Mouse (Mus musculus) WW6 (cell line): Measurements from ENCODE around the gene Pctp.

Experiments
- DNase-seq: peaks from one replicate; pipeline ENCODE4 v3.0.0-alpha.2; 2013; ENCODE audit warnings: low read depth, low spot score

The Pctp gene

DNA sequence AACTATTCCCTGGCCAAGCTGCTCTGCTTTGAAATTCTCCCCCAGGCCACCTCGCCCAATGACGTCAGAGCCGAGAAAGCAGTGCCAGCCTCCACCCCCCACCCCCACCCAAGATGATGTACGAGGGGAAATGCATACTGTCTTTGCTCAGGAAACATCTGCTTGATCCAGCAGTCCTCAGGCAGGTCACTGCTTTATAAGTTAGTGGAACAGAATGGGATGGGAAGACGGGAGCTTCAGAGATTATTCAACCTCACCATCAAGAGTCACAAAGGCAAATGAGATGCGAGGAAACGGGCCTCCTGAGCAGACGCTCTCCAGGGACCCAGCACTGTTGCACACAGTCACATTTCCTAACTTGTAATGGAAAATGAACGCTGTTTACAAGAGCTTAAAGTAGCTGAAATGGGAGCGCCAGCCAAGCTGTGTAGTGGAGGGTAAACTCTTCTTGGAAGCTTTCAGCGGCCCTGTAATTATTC is 24.3 kb downstream of the Pctp start:
- DNase-seq: no peak

DNA sequence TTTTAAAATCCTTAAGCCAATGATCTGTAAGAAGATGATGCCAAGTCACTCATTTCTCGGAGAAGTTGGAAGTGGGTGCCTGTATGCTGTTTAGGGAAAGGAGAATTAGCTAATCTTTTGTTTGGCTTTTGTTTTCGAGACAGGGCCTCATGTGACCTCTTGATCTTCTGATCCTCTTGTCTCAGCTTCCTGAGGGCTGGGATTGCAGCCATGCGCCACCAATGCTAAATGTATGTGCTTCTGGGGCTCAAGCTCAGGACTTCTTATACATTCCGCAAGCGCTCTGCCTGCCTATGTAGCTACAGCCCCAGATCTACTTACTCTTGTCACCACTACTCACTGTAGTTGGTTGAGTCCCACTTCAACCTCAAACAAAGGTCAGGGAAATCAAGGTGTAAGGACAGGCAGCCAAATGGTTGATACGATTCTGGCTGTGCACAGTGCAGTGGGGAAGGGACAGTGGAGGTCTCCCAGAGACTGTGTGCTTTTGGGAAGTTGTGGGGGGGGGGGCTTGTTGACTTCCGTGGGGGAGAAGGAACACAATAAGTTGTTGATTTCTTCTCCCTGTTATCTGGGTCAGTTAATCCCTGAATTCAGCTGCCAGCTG is 24.8 kb downstream of the Pctp start:
- DNase-seq: no peak

DNA sequence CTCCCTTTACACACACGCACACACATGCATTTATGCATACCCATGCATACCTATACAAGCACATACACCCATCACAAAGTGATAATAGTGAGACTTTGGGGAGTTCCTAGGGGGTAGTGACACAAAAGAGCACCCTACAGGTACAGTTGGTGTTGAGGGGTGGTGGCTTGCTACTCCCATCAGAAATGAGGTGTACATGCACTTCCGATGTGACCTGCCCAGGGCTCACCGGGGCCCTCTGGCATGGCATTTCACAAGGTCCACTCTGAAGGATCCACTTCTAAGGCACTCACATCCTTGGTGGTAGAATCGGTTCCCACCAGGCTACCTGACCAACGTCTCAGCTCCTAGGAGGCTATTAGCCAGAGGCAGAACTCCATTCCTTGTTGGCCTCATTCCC is 26.3 kb downstream of the Pctp start:
- DNase-seq: no peak

DNA sequence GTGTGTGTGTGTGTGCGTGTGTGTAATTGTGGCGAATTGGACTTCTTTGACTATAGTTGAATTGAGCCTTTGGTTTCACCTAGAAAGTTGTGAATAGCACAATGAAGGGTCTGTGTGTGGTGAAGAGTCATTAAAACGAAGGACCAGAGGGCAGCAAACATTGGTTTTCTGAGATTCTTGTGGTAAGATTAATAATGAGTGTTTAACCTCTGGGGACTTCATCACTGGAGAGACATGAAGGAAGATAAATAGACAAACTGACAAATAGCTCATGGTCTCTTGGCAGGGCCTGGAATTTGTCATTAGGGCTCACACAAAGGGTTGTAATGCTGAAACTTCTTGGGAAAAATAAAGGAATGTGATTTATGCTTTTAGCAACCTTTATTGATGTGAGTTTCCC is 31.4 kb downstream of the Pctp start:
- DNase-seq: no peak

DNA sequence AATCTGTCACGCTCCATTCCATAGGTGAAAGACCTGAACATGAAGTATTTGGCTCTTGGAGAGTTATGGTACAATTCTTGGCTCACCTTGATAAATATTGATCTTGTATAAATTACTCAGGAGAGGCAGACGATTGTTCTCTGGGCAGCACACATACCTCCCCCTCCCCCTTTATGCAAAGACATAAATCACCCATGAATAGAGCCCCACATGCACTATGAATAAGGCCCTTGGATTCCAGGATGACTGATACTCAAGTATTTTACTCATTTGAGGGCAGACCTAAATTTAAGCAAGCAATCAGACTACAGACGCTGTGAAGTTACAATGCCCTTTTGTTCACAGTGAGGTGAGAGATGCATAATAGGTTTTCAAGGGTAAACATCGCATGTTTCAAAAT is 32.0 kb downstream of the Pctp start:
- no peak for DNase-seq

DNA sequence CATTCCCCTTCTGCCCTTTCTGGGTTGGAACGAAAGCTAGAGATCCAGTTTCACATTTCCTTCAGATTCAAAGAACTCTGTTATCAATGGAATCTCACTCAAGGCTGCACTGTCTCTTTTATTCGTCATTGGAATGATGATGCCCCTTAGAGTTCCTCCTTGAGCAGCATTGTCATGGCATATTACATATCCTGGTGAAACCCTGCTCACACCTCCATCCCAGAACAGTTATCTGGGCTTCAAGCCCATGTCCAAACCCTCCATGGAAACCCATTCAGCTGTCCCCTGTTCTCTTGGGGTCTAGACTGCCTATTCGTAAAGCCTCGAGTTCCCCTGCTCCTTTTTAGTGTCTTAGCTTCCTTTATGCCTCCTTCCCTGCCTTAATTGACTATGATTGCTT is 33.6 kb downstream of the Pctp start:
- DNase-seq: no peak

DNA sequence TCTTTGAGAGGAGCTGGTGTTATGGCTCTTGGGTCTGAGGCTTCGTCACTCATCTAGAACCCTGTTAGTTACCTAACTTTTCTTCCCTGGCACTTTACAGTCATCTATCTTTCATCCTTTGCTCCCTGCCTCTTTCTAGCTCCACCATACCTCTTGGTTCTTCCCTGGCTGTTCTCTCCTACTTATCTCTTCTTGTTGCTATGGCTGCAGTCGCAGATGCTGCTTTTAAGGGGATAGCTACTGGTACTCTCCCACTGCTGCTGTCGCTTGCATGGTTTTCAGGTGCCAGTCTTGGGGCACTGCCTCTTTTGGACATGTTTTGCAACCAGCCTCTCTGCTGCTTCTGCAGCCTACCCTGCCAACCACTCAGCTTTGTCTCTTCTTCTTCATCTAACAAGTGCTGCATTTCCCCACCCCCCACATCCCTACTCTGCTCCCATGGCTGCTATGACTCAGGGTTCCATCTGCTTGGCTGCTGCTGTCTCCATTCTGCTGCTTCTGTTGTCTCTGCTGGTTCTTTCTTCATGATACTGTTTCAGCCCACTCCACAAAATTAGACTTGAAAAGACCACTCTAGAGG is 51.9 kb downstream of the Pctp start:
- DNase-seq: no peak

DNA sequence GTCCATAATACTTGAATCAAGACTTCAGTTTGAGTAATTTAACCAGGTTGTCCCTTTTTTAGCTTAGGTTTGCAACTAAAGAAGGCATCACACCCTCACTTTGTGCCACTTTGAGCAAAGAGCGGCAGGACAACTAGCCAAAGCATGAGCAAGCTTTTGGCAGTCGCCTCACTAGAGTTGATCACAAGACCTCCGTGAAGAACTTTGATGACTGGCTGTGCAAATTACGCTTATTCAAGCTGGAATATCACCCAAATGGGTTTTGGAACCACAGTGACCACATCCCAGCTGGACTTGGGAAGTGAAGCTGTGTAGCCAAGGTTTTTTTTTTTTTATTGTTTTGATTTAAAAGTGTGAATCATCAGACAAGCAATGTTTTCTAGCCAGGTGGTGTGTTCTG is 54.9 kb downstream of the Pctp start:
- DNase-seq: no peak

DNA sequence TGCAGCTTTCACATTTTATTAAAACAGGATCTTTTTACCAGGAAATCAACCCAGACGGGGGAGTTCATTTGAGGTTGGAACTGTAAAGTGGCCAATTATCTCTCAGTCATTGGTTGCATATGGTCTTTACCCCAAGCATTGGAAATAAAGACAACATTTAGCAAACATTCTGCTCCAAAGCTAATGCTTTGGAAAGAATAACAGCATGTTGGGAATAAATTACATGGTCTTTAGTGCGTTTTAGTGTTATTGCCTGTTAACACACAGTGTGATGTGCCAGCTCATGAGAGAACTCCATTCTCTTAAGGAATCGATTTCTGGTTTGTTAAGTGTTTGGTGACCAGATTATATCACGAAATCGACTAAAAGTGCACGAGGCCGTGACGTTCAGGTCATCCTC is 57.5 kb downstream of the Pctp start:
- DNase-seq: no peak

DNA sequence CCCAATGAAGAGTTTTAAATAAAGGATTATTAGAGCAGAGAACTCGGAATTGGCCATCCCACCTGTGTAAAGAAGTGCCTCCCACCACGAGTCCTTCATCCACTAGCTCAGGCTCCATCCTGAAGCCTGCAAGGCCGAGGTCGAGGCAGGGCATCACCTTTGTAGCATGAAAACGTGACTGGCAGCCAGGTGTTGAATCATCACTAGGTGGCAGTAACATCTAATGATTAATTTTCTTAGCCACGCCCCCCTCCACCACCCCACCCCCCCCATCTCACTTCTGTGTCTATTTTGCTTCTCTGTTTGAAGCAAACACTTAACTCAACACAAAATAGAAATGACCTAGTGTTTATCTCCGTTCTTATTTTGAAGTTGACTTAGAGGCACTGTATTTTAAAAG is 65.5 kb downstream of the Pctp start:
- DNase-seq: no peak
